In genomic region chr12:84416834-84417604, GRCm38 (mm10) we compare ENCODE assay signal across 8 mouse cellular contexts. TPM values are rescaled to one million over a fixed set of nuclear protein-coding genes. Genes with fewer than 3 reads are reported as not detected.
DNase-seq lines count a peak whose midpoint lies in the region; ATAC-seq and TF ChIP-seq lines count a peak whose summit lies in the region.

Gene Rnf113a2, plus strand, starts transcription at chr12:84417196.

- no peak within 1 kb of the TSS for H3K27ac ChIP-seq in ES-Bruce4 (ENCODE audit: insufficient read depth, low read length)
- H3K27ac ChIP-seq in forebrain, embryonic 16.5 days (ENCODE audit: low read length) = peak within 1 kb of the TSS; percentile 88
- peak within 1 kb of the TSS; percentile 81 for H3K27ac ChIP-seq in layer of hippocampus, adult 2 months
- H3K27ac ChIP-seq in neural tube, embryonic 15.5 days (replicated peaks) = peak within 1 kb of the TSS; percentile 85

- no peak for TF ChIP-seq CTCF in ES-Bruce4 (IDR thresholded peaks at IDR 0.05; ENCODE audit: low read depth, low read length)
- no peak for TF ChIP-seq CTCF in layer of hippocampus, adult 2 months (conservative IDR thresholded peaks at IDR 0.05)
- no peak for TF ChIP-seq CTCF in lung, adult 2 months (IDR thresholded peaks at IDR 0.05; ENCODE audit: insufficient read depth, low read length)

- H3K9me3 ChIP-seq in ES-Bruce4 (replicated peaks; ENCODE audit: control insufficient read depth, insufficient read depth, low read length, poor library complexity, severe bottlenecking) = no peaks in the 10 kb centered on the region
- H3K9me3 ChIP-seq in forebrain, embryonic 16.5 days (ENCODE audit: control insufficient read depth, low read length) = 0 out of 2 replicates have a peak, but pooled peaks cover 3% of the 10 kb centered on the region
- H3K9me3 ChIP-seq in neural tube, embryonic 15.5 days (replicated peaks) = no peaks in the 10 kb centered on the region

- 3% methylated on average over 50 of the region's 50 CpGs for WGBS in forebrain, embryonic 16.5 days
- 3% methylated on average over 50 of the region's 50 CpGs for WGBS in lung, adult 2 months
- WGBS in neural tube, embryonic 15.5 days = 2% methylated on average over 50 of the region's 50 CpGs

- peak within 1 kb of the TSS; percentile 77 for H3K9ac ChIP-seq in ES-Bruce4 (ENCODE audit: low read depth, poor library complexity, severe bottlenecking)
- H3K9ac ChIP-seq in forebrain, embryonic 16.5 days (replicated peaks; ENCODE audit: low read depth, low read length) = peak within 1 kb of the TSS; percentile 71
- peak within 1 kb of the TSS; percentile 55 for H3K9ac ChIP-seq in neural tube, embryonic 15.5 days (replicated peaks)

- peak; percentile 98 for ATAC-seq in forebrain, embryonic 16.5 days
- ATAC-seq in neural tube, embryonic 15.5 days (ENCODE audit: low FRiP score) = peak; percentile 95

- H3K4me2 ChIP-seq in forebrain, embryonic 16.5 days (ENCODE audit: low read length) = peak within 1 kb of the TSS; percentile 93
- H3K4me2 ChIP-seq in neural tube, embryonic 15.5 days = peak within 1 kb of the TSS; percentile 78

- peak; percentile 81 to 83 for DNase-seq in cerebellum, adult 18-20 months
- DNase-seq in heart, postnatal 36 days = peak; percentile 81 to 84
- DNase-seq in layer of hippocampus, adult 2 months (ENCODE audit: low spot score in 2 of 2) = peak; percentile 79 to 84
- peak; percentile 84 for DNase-seq in lung, adult 2 months
- DNase-seq in testis, postnatal 10 days (ENCODE audit: low spot score) = peak; percentile 86

- intact Hi-C loops in heart, postnatal 36 days (cut with DNase I) = loop anchor here (2.0 kb wide), 1 partner anchor 34 kb away; the partner anchor contains the start of genes Aldh6a1 and Lin52

- no peaks in the 10 kb centered on the region for H3K27me3 ChIP-seq in ES-Bruce4 (ENCODE audit: control insufficient read depth, insufficient read depth, low read length, poor library complexity, severe bottlenecking)
- no peaks in the 10 kb centered on the region for H3K27me3 ChIP-seq in forebrain, embryonic 16.5 days (replicated peaks; ENCODE audit: control insufficient read depth, insufficient read depth, low read length)
- no peaks in the 10 kb centered on the region for H3K27me3 ChIP-seq in neural tube, embryonic 15.5 days (replicated peaks)

- peak within 1 kb of the TSS; percentile 79 for H3K4me3 ChIP-seq in ES-Bruce4 (ENCODE audit: low read depth, low read length)
- H3K4me3 ChIP-seq in forebrain, embryonic 16.5 days (replicated peaks; ENCODE audit: low read length) = peak within 1 kb of the TSS; percentile 80
- peak within 1 kb of the TSS; percentile 79 for H3K4me3 ChIP-seq in layer of hippocampus, adult 2 months
- peak within 1 kb of the TSS; percentile 66 for H3K4me3 ChIP-seq in lung, adult 2 months (replicated peaks; ENCODE audit: extremely low read depth, low read depth, low read length)
- H3K4me3 ChIP-seq in neural tube, embryonic 15.5 days (replicated peaks) = peak within 1 kb of the TSS; percentile 58

- TF ChIP-seq POLR2A in ES-Bruce4 (IDR thresholded peaks at IDR 0.05; ENCODE audit: insufficient read depth, low read length) = no peak
- peak; percentile 86; the same call in 1 of the 2 replicates for TF ChIP-seq POLR2A in lung, adult 2 months (IDR thresholded peaks at IDR 0.05; ENCODE audit: borderline replicate concordance, extremely low read depth, low read depth, low read length)

- H3K36me3 ChIP-seq in ES-Bruce4 (ENCODE audit: control insufficient read depth, insufficient read depth, low read length, poor library complexity, severe bottlenecking) = no peaks in the 10 kb centered on the region; the same call in 1 of the 2 replicates
- peaks cover 2% of the 10 kb centered on the region; the same call in 1 of the 2 replicates for H3K36me3 ChIP-seq in forebrain, embryonic 16.5 days (ENCODE audit: control insufficient read depth, insufficient read depth)
- no peaks in the 10 kb centered on the region for H3K36me3 ChIP-seq in neural tube, embryonic 15.5 days

- H3K4me1 ChIP-seq in ES-Bruce4 (ENCODE audit: control insufficient read depth, insufficient read depth, low read length) = no peaks in the 10 kb centered on the region
- H3K4me1 ChIP-seq in forebrain, embryonic 16.5 days (replicated peaks; ENCODE audit: control insufficient read depth, insufficient read depth, low read length) = peaks cover 8% of the 10 kb centered on the region
- no peaks in the 10 kb centered on the region for H3K4me1 ChIP-seq in lung, adult 2 months (ENCODE audit: control insufficient read depth, insufficient read depth, low read length)
- peaks cover 8% of the 10 kb centered on the region for H3K4me1 ChIP-seq in neural tube, embryonic 15.5 days

- no peak for TF ChIP-seq EP300 in ES-Bruce4 (IDR thresholded peaks at IDR 0.05; ENCODE audit: insufficient read depth, low read depth, low read length)

RNA-seq across cellular contexts. Expression of gene Rnf113a2, which starts in this region (rescaled TPM):
- polyA plus RNA-seq in ES-Bruce4 (2011; ENCODE audit: insufficient read depth, insufficient read length, low read depth, missing spikeins) = 19.8 and 20.2 TPM in 2 replicates
- polyA plus RNA-seq in forebrain, embryonic 16.5 days (2015; fragmentation: Nextera tagmentation; extraction: Ambion mirVana) = 26.9 and 30.1 TPM in 2 replicates
- total RNA-seq in heart, postnatal 36 days (2021) = 10 to 100 TPM; 11.7 to 12.1 TPM
- total RNA-seq in layer of hippocampus, adult 2 months (2021) = 10 to 100 TPM; 13.8 to 15.9 TPM
- polyA plus RNA-seq in lung, adult 2 months (2012; rRNA removed) = 3.8 and 5.4 TPM in 2 replicates
- 21.5 and 21.9 TPM in 2 replicates for polyA plus RNA-seq in neural tube, embryonic 15.5 days (2015; fragmentation: Nextera tagmentation; extraction: Ambion mirVana)
